Mouse (Mus musculus) brain, embryonic 14.5 days (tissue): ENCODE data around the gene Rgs1. TPM values are rescaled to one million over a fixed set of nuclear protein-coding genes. Genes with fewer than 3 reads are reported as not detected.
A peak's percentile ranks its signal among the peaks of the same experiment; 100 is the strongest.

Experiments
- DNase-seq: peaks from one replicate; pipeline ENCODE4 v3.0.0-alpha.2; 2011; ENCODE audit warnings: low read depth
- CTCF ChIP-seq: fragments of 200-500 bp; IDR thresholded peaks from 2 replicates; pipeline ENCODE4 v1.5.1; 2012; ENCODE audit warnings: inconsistent platforms, mild to moderate bottlenecking, moderate library complexity, borderline replicate concordance; ENCODE audit not compliant: insufficient read depth, insufficient read length; ENCODE audit errors: extremely low read depth
- POLR2A ChIP-seq: fragments of 200-500 bp; IDR thresholded peaks from 2 replicates; pipeline ENCODE4 v1.6.1; 2012; ENCODE audit warnings: mild to moderate bottlenecking, inconsistent platforms, borderline replicate concordance; ENCODE audit not compliant: poor library complexity, insufficient read depth, insufficient read length, severe bottlenecking; ENCODE audit errors: extremely low read depth
- polyA plus RNA-seq: library from polyadenylated mRNA; depleted of rRNA; stranded (reverse); fragments of >200 nt; gene quantifications from 2 replicates; pipeline ENCODE4 v1.2.3, GENCODE M21; 2012; rRNA removed

The Rgs1 gene
- polyA plus RNA-seq, 1 experiment, result not detected

DNA sequence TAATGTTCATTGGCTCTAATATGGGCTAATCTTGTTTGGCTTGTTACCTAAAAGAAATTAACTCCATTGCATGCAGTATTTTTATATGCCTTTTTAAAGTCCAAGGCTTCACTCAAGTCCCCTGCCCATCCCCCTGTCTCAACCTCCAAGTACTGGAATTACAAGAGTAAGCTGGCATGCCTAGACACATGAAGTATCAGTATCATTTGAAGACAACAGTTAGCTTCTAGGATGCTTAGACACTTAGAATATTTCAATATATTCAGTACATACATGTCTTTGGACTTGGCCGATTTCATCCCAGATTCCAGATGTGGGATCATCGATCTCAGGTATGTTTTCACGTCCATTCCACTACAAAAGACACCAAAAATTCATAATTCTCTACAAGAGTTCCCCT lies 836 bp downstream of the Rgs1 start:
- TF ChIP-seq POLR2A (no peak), CTCF (no peak)
- DNase-seq, result no peak

DNA sequence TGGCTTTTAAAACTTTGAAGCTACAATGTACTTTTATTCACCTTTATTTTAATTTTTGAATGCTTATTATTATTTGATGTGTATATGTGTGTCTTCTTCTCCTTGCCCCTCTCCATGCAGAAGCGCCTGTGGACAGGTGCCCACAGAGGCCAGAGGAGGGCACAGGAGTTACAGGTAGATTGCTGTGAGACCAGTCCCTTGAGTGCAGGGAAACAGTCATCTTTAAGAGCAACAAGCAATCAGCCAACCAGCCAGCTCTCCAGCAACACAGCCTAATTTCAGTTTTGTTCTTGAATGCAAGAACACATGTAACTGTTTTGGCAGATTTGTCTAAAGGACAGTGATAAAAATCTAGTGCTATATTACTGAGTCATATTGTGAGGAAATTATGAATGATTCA lies 1.7 kb downstream of the Rgs1 start:
- TF ChIP-seq CTCF (no peak), POLR2A (no peak)
- DNase-seq, result no peak

GRCm38 (mm10) chr1:144243511-144243910 lies 5.5 kb downstream of the Rgs1 start:
- TF ChIP-seq POLR2A (no peak), CTCF (no peak; the same call in 1 of the 2 replicates)

DNA sequence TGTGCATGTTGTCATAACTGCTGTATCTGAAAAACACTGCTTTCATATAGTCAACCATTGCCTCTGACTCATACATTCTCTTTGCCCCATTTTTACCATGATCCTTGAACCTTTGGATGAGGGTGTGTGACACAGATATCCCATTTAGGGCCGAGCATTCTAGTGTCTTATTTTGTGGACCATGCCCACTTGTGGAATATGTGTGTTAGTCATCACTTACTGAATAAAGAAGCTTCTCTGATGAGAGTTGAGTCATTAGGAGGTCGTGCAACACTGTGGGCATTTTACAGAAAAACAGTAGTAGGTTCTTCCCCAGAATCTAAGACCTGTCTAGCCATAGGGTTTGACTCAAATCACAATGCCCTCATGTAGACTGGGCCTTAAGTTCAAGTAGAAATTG lies 9.8 kb downstream of the Rgs1 start:
- TF ChIP-seq POLR2A (no peak), CTCF (no peak)
- no peak for DNase-seq

More at GRCm38 (mm10) chr1:144243511-144243910, 5.5 kb downstream of the Rgs1 start:
- peak; percentile 41 for DNase-seq

- DNase-seq, result no peak
- TF ChIP-seq CTCF (no peak), POLR2A (no peak)
These were observed 33.8 kb downstream of the Rgs1 start for GRCm38 (mm10) chr1:144215230-144215629.

- DNase-seq, result no peak
- TF ChIP-seq CTCF (no peak), POLR2A (no peak)
These were observed 38.1 kb downstream of the Rgs1 start for GRCm38 (mm10) chr1:144210912-144211311.

GRCm38 (mm10) chr1:144206281-144207061 lies 42.6 kb downstream of the Rgs1 start:
- no peak for DNase-seq
- TF ChIP-seq POLR2A (no peak), CTCF (no peak)

GRCm38 (mm10) chr1:144204766-144205165 lies 44.3 kb downstream of the Rgs1 start:
- DNase-seq, result no peak
- TF ChIP-seq CTCF, result no peak
- TF ChIP-seq POLR2A, result no peak

DNA sequence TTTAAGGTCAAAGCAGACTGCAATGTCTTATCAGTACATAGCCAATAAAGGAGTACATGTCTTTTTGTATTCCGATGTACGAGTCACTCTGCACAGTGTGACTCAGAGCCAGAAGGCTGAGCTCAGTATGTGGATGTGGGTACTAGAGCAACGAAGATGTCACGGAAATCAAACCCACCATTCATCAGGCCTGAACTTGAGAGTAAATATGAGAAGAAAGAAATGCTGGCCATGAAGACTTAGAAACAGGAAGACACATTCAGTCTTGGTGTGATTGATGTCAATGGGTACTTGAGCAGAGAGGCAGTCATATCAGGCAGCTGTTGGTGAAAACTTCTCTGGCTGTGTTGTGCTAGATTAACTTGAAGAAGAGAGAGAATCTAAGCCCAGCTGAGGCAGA lies 46.1 kb downstream of the Rgs1 start:
- DNase-seq, result no peak
- TF ChIP-seq POLR2A (no peak), CTCF (no peak)

DNA sequence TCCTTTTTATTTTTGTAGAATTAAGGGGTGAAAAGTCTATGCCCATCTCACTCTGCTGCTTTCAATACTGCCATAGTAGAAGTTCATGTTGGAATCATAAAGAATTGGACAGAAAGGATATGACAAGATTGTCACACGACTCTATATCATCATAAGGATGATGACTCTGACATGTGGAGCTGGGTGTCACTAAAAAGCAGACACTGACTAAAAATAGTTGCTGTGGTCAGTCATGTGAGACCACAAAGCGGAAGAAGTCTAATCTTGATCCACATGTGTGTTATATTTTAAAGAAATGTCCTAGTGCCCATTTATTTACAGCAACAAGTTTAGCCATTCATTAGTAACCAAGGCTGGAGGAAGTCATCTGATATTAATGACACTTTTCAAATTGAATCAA lies 48.5 kb downstream of the Rgs1 start:
- DNase-seq, result no peak
- TF ChIP-seq CTCF (no peak), POLR2A (no peak)

DNA sequence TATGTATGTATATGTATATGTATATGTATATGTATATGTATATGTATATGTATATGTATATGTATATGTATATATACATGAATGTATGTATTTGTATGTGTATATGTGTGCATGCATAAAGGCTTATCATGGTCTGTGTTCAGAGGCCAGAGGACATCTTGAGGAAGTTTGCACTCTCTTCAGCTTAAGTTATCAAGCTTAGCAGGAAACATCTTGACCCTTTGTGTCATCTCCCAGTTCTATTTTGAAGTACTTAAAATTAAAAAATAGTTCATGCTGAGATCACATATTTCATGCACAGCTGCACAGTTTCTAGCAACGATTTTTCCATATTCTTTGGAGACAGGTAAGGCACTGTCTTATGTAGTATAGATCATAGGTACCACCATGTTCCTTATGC lies 49.5 kb downstream of the Rgs1 start:
- TF ChIP-seq CTCF (no peak), POLR2A (no peak)
- no peak for DNase-seq

DNA sequence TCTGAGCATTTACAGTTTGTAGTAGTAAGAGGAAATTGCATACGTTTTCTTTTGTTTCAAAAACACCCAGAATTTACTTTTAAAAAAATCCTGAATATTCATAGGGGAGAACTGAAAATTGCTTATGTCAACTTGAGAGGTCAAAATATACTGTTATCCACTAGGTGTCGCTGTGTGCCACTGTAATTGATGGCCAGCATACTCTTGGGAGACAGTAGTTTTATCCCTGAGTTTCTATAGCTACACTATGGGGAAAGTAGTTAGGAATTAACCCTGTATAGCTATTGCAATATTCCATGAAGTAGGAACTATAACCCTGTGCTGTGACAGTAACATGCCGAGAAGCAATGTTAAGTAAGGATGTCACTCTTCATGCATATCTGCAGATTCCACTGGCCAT lies 51.4 kb downstream of the Rgs1 start:
- DNase-seq, result peak; percentile 78
- TF ChIP-seq CTCF, result peak; percentile 63
- TF ChIP-seq POLR2A, result no peak

Other genes starting within 250 kb of the Rgs1 start
- gene Rgs2, start 245.1 kb downstream of the Rgs1 start, polyA plus RNA-seq, result 42.1 and 52.2 TPM in 2 replicates
- gene Rgs13, start 71.9 kb downstream of the Rgs1 start, polyA plus RNA-seq, result 0.56 and 0.59 TPM in 2 replicates